In the genomic region with DNA sequence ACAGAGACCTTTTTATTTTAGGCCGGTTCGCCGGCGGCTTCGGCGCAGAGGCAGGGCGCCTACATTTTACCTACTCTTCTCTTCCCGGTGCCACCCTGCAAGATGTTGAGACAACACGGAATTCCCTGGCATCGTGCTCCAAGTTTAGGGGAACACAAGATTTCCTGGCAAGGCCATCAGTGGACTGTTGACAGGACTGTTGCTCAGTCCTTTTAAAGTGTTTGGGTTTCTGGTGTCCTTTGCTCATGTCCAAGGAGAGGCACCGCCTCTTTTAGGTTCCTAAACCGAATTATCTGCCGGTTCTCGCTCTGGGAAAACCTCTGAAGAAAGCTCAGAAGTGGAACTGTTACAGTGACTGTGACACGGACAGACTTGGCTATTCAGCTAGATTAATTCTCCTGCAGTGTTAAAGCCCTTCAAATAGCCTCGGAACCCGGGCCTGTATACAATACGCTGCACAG, we compare ENCODE assay signal across 8 mouse cellular contexts. TPM values are rescaled to one million over a fixed set of nuclear protein-coding genes. Genes with fewer than 3 reads are reported as not detected.
DNase-seq lines count a peak whose midpoint lies in the region; ATAC-seq lines count a peak whose summit lies in the region.

No protein-coding gene starts in this region.

- H3K4me2 ChIP-seq in intestine, embryonic 16.5 days (ENCODE audit: low read depth, low read length), result peak overlapping the region; percentile 90
- peak overlapping the region; percentile 91 for H3K4me2 ChIP-seq in midbrain, embryonic 12.5 days (replicated peaks)

- WGBS in intestine, embryonic 16.5 days, result 9% methylated on average over 18 of the region's 18 CpGs
- under 1% methylated on average over 18 of the region's 18 CpGs for WGBS in midbrain, embryonic 12.5 days

- peak overlapping the region; percentile 65 for H3K4me3 ChIP-seq in intestine, embryonic 16.5 days (ENCODE audit: low read length)
- H3K4me3 ChIP-seq in midbrain, embryonic 12.5 days, result peak overlapping the region; percentile 57

- DNase-seq in embryo, embryonic 11 days, result peak; percentile 34
- no peak for DNase-seq in embryo, embryonic 9.5 days (ENCODE audit: extremely low spot score)
- DNase-seq in urinary bladder, postnatal 25 days (ENCODE audit: low spot score), result peak; percentile 29
- no peak for DNase-seq in urinary bladder, postnatal 10 days (ENCODE audit: low spot score)
- DNase-seq in layer of hippocampus, adult 9-11 months, result no peak
- DNase-seq in right cerebral cortex, postnatal 14 days, result no peak

- no peaks in the 10 kb centered on the region for H3K36me3 ChIP-seq in intestine, embryonic 16.5 days (ENCODE audit: control insufficient read depth, insufficient read depth, low read length)
- no peaks in the 10 kb centered on the region for H3K36me3 ChIP-seq in midbrain, embryonic 12.5 days

- H3K4me1 ChIP-seq in intestine, embryonic 16.5 days (ENCODE audit: control insufficient read depth, insufficient read depth, low read length), result peaks cover 37% of the 10 kb centered on the region
- peaks cover 36% of the 10 kb centered on the region for H3K4me1 ChIP-seq in midbrain, embryonic 12.5 days

- H3K9me3 ChIP-seq in intestine, embryonic 16.5 days (ENCODE audit: control insufficient read depth, low read length), result no peaks in the 10 kb centered on the region
- H3K9me3 ChIP-seq in midbrain, embryonic 12.5 days, result no peaks in the 10 kb centered on the region

- H3K27ac ChIP-seq in intestine, embryonic 16.5 days (ENCODE audit: low read length), result peak overlapping the region; percentile 94
- H3K27ac ChIP-seq in midbrain, embryonic 12.5 days (replicated peaks), result peak overlapping the region; percentile 69

- ATAC-seq in intestine, embryonic 16.5 days, result no peak
- ATAC-seq in midbrain, embryonic 12.5 days (ENCODE audit: low FRiP score, low read depth), result no peak

- H3K9ac ChIP-seq in intestine, embryonic 16.5 days (ENCODE audit: low read depth, low read length), result peak overlapping the region; percentile 78
- H3K9ac ChIP-seq in midbrain, embryonic 12.5 days (replicated peaks), result peak overlapping the region; percentile 57

- peaks cover 36% of the 10 kb centered on the region for H3K27me3 ChIP-seq in intestine, embryonic 16.5 days (replicated peaks; ENCODE audit: control insufficient read depth, insufficient read depth, low read length)
- H3K27me3 ChIP-seq in midbrain, embryonic 12.5 days, result peaks cover 70% of the 10 kb centered on the region

RNA-seq across cellular contexts. Expression of gene Tril, which starts 0.4 kb away (rescaled TPM):
- 10.2 and 11.2 TPM in 2 replicates for polyA plus RNA-seq in intestine, embryonic 16.5 days (2015; fragmentation: Nextera tagmentation; extraction: Ambion mirVana)
- polyA plus RNA-seq in midbrain, embryonic 12.5 days (2016; fragmentation: Nextera tagmentation; extraction: Ambion mirVana), result 27.4 and 34.4 TPM in 2 replicates

Comparison
In these comparisons a context has a peak if more than half of its experiments do, and no peak if none do; other contexts are left out.
1. DNase-seq: peak in embryo, embryonic 11 days (single experiment) and urinary bladder, postnatal 25 days (single experiment); none in embryo, embryonic 9.5 days (single experiment), urinary bladder, postnatal 10 days (single experiment), layer of hippocampus, adult 9-11 months (single experiment) and right cerebral cortex, postnatal 14 days (single experiment).